Mouse (Mus musculus): Measurements from ENCODE around the gene Btbd9. TPM values are rescaled to one million over a fixed set of nuclear protein-coding genes. Genes with fewer than 3 reads are reported as not detected.
"Not testable (repeated sequence)": the region's sequence is repeated elsewhere in the genome, so short reads cannot be mapped to it uniquely, and the experiment has no call there.

The Btbd9 gene
- polyA plus RNA-seq, 1 experiment from 2014 or later: 111 TPM

DNA sequence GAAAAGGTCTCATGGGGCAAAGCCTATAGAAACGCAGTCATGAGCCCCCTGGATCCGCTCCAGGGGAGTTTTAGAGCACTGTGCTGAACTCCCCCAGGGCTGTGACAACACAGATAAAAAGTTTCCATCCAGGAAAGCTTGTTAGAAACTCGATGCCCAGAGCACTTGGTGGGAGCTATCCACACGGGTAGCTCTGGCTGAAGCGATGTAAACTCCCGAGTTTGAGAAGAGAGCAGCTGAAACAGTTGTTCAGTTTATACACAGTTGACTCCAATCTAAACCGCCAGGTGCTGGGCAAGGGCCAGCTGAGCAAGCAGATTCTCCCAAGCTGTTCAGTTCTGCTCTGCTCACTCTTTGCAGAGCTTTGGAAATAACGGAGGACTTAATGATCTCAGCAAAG lies 37.2 kb downstream of the Btbd9 start:
- H3K4me1 ChIP-seq: peaks cover 11% of the 10 kb centered on the region
- no peak overlapping the region for H3K4me2 ChIP-seq
- no peaks in the 10 kb centered on the region for H3K9me3 ChIP-seq (replicated peaks)
- no peaks in the 10 kb centered on the region for H3K27me3 ChIP-seq
- ATAC-seq: no peak
- H3K9ac ChIP-seq: no peak overlapping the region
- no peak overlapping the region for H3K4me3 ChIP-seq
- H3K36me3 ChIP-seq (ENCODE audit: poor library complexity, severe bottlenecking): no peaks in the 10 kb centered on the region
- 63% methylated on average over 8 of the region's 8 CpGs for WGBS
- H3K27ac ChIP-seq: no peak overlapping the region

DNA sequence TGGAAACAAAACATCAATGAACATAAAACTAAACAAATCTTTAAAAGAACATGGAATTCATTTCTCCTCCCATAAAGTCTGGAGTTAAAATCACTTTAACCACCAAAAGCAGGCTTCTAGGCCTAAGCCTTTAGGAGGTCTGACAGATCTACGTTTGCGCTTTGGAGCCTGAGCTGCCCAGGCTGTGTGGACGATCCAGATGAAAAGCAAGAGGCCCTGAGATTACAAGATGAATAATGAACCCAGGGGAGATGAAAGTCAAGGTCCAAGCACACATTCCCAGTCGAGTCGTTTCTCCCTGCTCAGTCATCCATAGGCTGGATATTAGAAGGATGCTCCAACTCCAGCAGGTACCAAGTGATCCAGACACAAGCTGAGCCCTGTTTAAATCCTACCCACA lies 39.6 kb downstream of the Btbd9 start:
- no peak overlapping the region for H3K9ac ChIP-seq
- H3K36me3 ChIP-seq (ENCODE audit: poor library complexity, severe bottlenecking): no peaks in the 10 kb centered on the region
- 62% methylated on average over 5 of the region's 5 CpGs for WGBS
- no peak overlapping the region for H3K4me2 ChIP-seq
- ATAC-seq: no peak
- H3K27ac ChIP-seq: no peak overlapping the region
- no peaks in the 10 kb centered on the region for H3K27me3 ChIP-seq
- H3K4me3 ChIP-seq: no peak overlapping the region
- H3K9me3 ChIP-seq (replicated peaks): no peaks in the 10 kb centered on the region
- peaks cover 11% of the 10 kb centered on the region for H3K4me1 ChIP-seq

DNA sequence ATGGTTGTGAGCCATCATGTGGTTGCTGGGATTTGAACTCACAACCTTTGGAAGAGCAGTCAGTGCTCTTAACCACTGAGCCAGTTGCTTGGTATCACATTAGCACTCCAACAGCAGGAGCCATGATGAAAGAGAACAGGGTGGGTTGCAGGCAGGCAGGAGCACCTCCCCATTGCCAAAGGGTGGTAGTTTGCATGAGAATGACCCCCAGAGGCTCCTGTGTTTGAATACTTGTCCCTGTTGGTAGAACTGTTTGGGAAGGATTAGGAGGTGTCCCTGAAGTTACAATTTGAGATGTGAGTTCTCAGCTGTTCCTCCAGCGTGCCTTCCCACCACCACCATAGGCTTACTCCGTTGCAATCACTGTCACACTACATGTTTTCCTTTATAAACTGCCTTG lies 43.2 kb downstream of the Btbd9 start:
- no peaks in the 10 kb centered on the region for H3K36me3 ChIP-seq (ENCODE audit: poor library complexity, severe bottlenecking)
- H3K27ac ChIP-seq: no peak overlapping the region
- no peak overlapping the region for H3K4me2 ChIP-seq
- no peaks in the 10 kb centered on the region for H3K9me3 ChIP-seq (replicated peaks)
- H3K9ac ChIP-seq: no peak overlapping the region
- H3K4me3 ChIP-seq: no peak overlapping the region
- no peaks in the 10 kb centered on the region for H3K27me3 ChIP-seq
- WGBS: 83% methylated on average over 2 of the region's 2 CpGs
- ATAC-seq: no peak
- peaks cover 17% of the 10 kb centered on the region for H3K4me1 ChIP-seq

DNA sequence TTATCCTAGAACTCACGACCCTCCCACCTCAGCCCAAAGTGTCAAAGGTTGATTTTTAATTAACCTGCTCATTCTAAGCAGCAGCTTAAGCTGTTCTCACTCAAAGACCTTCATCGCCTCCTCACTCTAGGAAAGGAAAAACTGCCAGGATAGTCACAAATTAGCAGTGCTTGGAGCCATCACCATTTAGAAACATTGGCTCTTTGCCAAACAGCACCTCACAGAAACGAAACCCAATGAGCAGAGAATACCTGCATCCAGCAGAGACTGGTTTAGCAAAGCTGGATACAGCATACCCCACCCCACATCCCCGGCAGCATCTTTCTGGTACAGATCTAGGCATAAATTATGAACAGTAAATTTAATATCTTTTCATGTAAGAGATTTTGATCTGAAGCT lies 45.7 kb downstream of the Btbd9 start:
- 39% methylated on average over 4 of the region's 4 CpGs for WGBS
- Histone ChIP-seq H3K36me3 (ENCODE audit: poor library complexity, severe bottlenecking) (peaks cover 6% of the 10 kb centered on the region), H3K4me1 (peaks cover 13% of the 10 kb centered on the region)

DNA sequence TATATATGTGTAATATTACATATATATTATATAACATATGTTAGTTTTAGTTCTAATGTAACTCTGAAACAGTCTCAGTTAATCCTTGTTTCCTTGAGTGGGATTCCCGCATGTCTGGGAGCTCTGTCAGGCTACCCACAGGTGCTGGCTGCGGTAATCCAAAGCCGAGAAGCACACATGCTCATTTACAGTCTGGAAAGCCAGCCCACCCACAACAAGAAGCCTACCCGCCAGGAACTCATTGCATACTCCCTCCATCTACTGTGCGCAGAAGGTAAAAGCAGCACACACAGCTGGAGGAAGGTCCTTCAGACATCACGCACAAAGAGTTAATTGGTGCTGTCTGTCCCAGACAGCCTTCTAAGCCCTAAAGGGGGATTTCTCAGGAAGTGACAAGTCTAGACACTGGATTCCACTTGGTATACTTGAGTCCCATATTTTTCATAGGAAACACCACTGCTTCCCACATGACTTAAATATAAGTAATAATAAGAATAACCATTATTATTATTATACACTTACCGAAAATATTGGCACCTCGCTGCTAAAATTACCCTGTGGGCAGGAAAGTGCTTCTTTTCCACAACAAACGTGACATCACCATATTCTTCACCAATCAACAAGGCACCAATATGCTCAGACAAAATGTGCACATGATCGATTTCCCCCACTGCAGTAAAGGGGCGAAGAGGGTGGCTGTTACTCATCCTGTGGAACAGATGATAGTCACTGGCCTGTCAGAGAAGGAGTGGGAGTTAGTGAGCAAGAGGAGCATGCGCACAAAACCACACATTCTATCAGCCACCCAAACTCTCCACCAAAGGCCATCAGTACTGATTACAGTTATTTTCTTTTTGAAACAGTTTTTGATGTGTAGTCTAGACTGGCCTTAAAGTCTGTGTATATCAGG lies 46.4 kb downstream of the Btbd9 start:
- no peaks in the 10 kb centered on the region for H3K27me3 ChIP-seq
- H3K4me3 ChIP-seq: no peak overlapping the region
- H3K4me1 ChIP-seq: peaks cover 13% of the 10 kb centered on the region
- H3K27ac ChIP-seq: no peak overlapping the region
- peaks cover 6% of the 10 kb centered on the region for H3K36me3 ChIP-seq (ENCODE audit: poor library complexity, severe bottlenecking)
- no peak for ATAC-seq
- 67% methylated on average over 12 of the region's 12 CpGs for WGBS
- H3K4me2 ChIP-seq: no peak overlapping the region
- H3K9ac ChIP-seq: no peak overlapping the region
- no peaks in the 10 kb centered on the region for H3K9me3 ChIP-seq (replicated peaks)

More for the DNA sequence above, 45.7 kb downstream of the Btbd9 start:
- no peaks in the 10 kb centered on the region for H3K9me3 ChIP-seq (replicated peaks)
- no peak overlapping the region for H3K4me3 ChIP-seq
- no peak overlapping the region for H3K27ac ChIP-seq
- ATAC-seq: no peak
- no peaks in the 10 kb centered on the region for H3K27me3 ChIP-seq
- no peak overlapping the region for H3K9ac ChIP-seq
- H3K4me2 ChIP-seq: no peak overlapping the region

DNA sequence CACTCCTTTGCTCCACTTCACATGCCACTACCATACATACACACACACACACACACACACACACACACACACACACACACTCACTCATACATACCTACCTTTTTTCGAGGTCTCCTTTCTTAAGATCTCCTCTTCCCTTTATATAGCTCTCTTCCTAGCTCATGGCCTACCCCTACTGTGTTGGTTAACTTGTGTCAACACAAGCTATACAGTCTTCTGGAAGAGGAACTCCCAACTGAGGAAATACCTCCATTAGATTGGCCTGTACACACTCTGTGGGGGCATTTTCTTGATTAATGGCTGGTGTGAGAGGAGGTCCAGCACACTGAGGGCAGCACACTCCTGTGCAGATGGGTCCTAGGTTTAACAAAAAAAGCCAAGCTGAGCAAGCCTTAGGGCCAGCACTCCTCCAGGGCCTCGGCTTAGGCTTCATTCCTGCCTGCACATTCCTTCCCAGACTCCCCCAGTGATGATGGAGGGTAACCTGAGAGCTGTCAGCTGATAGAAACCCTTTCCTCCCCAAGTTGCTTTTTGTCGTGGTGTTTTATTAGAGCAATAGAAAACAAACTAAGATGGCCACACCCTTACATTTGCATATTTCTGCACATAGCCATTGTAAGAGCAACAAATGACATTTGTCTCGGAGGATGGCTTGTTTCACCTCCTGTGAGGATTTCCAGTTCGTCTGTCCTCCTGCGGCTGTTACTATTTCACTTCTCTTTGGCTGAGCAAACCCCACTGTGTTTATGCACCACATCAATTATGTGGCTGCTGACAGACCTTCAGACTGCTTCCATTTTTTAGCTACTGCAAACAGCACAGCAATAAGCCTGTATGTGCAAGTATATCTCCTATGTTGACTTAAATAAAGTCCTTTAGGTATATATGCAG lies 50.6 kb downstream of the Btbd9 start:
- 64% methylated on average over 6 of the region's 6 CpGs for WGBS
- no peak overlapping the region for H3K4me3 ChIP-seq
- H3K4me2 ChIP-seq: no peak overlapping the region
- no peak overlapping the region for H3K27ac ChIP-seq
- peaks cover 12% of the 10 kb centered on the region for H3K4me1 ChIP-seq
- H3K9ac ChIP-seq: no peak overlapping the region
- no peaks in the 10 kb centered on the region for H3K9me3 ChIP-seq (replicated peaks)
- H3K27me3 ChIP-seq: no peaks in the 10 kb centered on the region
- H3K36me3 ChIP-seq (ENCODE audit: poor library complexity, severe bottlenecking): peaks cover 17% of the 10 kb centered on the region
- no peak for ATAC-seq

DNA sequence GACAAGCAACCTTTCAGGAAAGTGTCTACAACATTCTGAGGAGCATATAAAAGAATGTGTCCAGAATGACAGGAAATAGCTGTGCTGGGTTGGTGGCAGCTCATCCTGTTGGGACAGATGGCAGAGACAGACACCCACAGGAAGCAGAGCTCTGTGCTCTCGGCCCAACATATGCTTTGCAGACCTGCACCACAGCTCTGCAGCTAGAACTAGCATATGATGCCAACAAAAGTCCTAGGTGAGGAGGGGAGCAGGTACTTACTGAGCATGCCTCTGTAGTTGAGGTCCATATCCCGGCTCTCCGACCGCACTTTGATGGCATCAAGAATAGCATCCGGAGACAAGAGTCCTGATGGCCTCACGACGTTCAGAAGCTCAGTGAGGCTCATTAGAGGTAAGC lies 51.8 kb downstream of the Btbd9 start:
- Histone ChIP-seq H3K4me3 (no peak overlapping the region), H3K27ac (no peak overlapping the region), H3K4me1 (no peaks in the 10 kb centered on the region), H3K27me3 (no peaks in the 10 kb centered on the region), H3K36me3 (ENCODE audit: poor library complexity, severe bottlenecking) (peaks cover 17% of the 10 kb centered on the region), H3K4me2 (no peak overlapping the region), H3K9me3 (replicated peaks) (no peaks in the 10 kb centered on the region), H3K9ac (no peak overlapping the region)
- WGBS: 87% methylated on average over 7 of the region's 7 CpGs
- ATAC-seq: no peak

DNA sequence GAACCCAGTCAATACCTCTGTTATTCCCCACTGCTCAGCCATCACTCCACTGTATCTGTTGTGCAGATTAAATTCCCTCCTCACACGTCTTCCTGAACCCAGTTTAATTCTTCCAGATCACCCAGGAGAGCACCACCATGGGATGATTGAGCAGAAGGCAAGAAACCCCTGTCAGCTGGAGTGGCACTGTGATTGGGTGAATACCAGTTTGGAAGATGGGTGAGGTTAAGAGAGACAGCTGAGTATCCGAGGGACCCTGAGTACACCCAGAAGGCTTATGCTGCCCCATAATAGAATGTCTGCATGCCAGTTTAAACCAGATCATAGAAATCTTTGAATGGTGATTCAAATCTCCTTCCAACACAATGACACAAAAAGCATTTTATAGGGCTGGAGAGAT lies 52.5 kb downstream of the Btbd9 start:
- Histone ChIP-seq H3K36me3 (ENCODE audit: poor library complexity, severe bottlenecking) (peaks cover 17% of the 10 kb centered on the region), H3K27me3 (no peaks in the 10 kb centered on the region), H3K9ac (no peak overlapping the region), H3K4me3 (no peak overlapping the region), H3K4me2 (no peak overlapping the region), H3K9me3 (replicated peaks) (no peaks in the 10 kb centered on the region), H3K27ac (no peak overlapping the region), H3K4me1 (no peaks in the 10 kb centered on the region)
- WGBS: 80% methylated on average over 2 of the region's 2 CpGs
- no peak for ATAC-seq

DNA sequence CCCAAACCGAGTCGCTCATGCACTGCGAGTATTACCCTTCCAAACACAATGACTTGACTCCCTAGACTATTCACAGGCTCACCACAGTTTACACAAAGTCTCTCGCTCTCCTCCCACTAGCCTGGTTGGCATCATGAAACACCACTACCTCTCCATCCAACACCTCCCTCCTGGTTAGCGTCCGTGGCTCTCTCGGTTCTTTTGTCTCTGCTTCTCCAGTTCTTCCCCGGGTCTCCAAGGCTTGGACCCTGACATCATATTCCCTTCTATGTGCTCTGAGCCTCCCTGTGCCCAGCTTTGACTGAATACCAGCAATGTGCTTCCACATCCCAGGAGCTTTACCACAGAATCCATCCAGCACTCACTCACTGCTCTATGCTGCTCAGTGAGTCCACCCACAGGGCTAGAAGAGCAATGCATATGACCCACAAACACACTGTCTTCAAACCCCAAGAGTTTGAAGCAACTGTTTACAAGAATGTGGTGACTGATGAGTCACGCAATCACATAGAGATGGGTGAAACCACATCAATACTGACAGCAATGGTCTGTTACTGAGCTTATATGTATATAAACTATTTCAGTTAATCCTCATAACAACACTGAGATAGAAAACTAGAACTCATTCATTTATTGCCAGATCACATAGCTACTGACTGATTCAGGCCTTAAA lies 53.7 kb downstream of the Btbd9 start:
- ATAC-seq: no peak
- Histone ChIP-seq H3K4me1 (no peaks in the 10 kb centered on the region), H3K27ac (no peak overlapping the region), H3K4me2 (no peak overlapping the region), H3K9me3 (replicated peaks) (no peaks in the 10 kb centered on the region), H3K9ac (no peak overlapping the region), H3K36me3 (ENCODE audit: poor library complexity, severe bottlenecking) (peaks cover 17% of the 10 kb centered on the region), H3K4me3 (no peak overlapping the region), H3K27me3 (no peaks in the 10 kb centered on the region)
- WGBS: 95% methylated on average over 9 of the region's 9 CpGs

DNA sequence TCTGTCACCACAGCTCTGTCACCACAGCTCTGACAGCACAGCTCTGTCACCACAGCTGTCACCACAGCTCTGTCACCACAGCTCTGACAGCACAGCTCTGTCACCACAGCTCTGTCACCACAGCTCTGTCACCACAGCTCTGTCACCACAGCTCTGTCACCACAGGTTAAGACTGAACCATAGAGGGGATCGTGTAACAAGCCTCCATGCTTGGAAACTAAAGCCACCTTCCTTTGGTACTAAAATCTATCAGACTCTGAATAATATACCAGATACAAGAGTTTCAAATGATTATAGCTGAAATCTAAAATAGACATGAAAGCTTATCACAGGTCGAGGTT lies 57.1 kb downstream of the Btbd9 start:
- 80% methylated on average over 2 of the region's 2 CpGs for WGBS
- not testable (repeated sequence) for H3K4me2 ChIP-seq; H3K27me3 ChIP-seq; H3K27ac ChIP-seq; H3K9ac ChIP-seq; H3K4me3 ChIP-seq; ATAC-seq; H3K4me1 ChIP-seq; H3K9me3 ChIP-seq (replicated peaks)
- H3K36me3 ChIP-seq (ENCODE audit: poor library complexity, severe bottlenecking): peaks cover 14% of the 10 kb centered on the region

DNA sequence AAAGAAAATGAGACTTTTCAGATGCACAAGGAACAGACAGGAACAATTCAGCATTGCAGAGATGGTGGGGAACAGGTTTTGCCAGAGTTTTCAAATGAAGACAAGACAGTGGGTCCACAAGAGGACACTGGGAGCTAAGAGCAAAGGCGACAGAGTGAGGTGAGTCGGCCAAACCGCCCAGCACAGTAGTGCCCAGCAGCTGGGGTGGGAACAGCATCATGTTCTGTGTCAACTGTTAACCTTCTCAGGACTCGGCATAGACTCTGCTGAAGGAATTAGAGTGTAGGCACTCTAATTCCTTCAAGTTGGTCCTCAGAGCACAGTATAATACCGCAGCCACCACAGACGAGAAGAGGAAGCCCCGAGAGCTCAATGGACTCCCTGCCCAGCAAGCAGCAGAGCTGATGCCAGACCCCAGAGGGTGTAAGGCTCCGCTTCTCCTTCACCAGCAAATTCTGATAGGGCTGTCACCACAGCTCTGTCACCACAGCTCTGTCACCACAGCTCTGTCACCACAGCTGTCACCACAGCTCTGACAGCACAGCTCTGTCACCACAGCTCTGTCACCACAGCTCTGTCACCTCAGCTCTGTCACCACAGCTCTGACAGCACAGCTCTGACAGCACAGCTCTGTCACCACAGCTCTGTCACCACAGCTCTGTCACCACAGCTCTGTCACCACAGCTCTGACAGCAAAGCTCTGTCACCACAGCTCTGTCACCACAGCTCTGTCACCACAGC lies 57.7 kb downstream of the Btbd9 start:
- 85% methylated on average over 8 of the region's 8 CpGs for WGBS
- ATAC-seq: no peak
- Histone ChIP-seq H3K27me3 (no peaks in the 10 kb centered on the region), H3K4me3 (no peak overlapping the region), H3K9me3 (replicated peaks) (no peaks in the 10 kb centered on the region), H3K4me1 (no peaks in the 10 kb centered on the region), H3K9ac (no peak overlapping the region), H3K4me2 (no peak overlapping the region), H3K27ac (no peak overlapping the region), H3K36me3 (ENCODE audit: poor library complexity, severe bottlenecking) (peaks cover 12% of the 10 kb centered on the region)

All from forebrain, embryonic 13.5 days (tissue).